Mouse (Mus musculus) midbrain, embryonic 15.5 days (tissue): ENCODE results near the gene E2f8. TPM values are rescaled to one million over a fixed set of nuclear protein-coding genes. Genes with fewer than 3 reads are reported as not detected.
A peak's percentile ranks its signal among the peaks of the same experiment; 100 is the strongest.

Source experiments
- ATAC-seq: fragments of 200-750 bp; cut with Nextera tagmentation; replicated peaks from 2 replicates; pipeline ENCODE4 v1.8.0; 2017; ENCODE audit warnings: moderate TSS enrichment
- H3K27ac ChIP-seq: fragments of 300-500 bp; sonication (generic); 2 replicates; pipeline ENCODE4 v1.5.1; 2015; ENCODE audit warnings: mild to moderate bottlenecking, inconsistent platforms
- H3K27me3 ChIP-seq: fragments of 300-500 bp; sonication (generic); replicated peaks from 2 replicates; pipeline ENCODE4 v1.6.1; 2015; ENCODE audit warnings: inconsistent platforms
- H3K36me3 ChIP-seq: fragments of 300-500 bp; sonication (generic); replicated peaks from 2 replicates; pipeline ENCODE4 v1.6.1; 2015; ENCODE audit warnings: inconsistent platforms
- H3K4me1 ChIP-seq: fragments of 300-500 bp; sonication (generic); 2 replicates; pipeline ENCODE4 v1.6.1; 2015; ENCODE audit warnings: inconsistent platforms
- H3K4me2 ChIP-seq: fragments of 300-500 bp; sonication (generic); 2 replicates; pipeline ENCODE4 v1.6.1; 2015; ENCODE audit warnings: inconsistent platforms, mild to moderate bottlenecking, moderate library complexity
- H3K4me3 ChIP-seq: fragments of 300-500 bp; sonication (generic); 2 replicates; pipeline ENCODE4 v1.5.1; 2015; ENCODE audit warnings: mild to moderate bottlenecking, inconsistent platforms
- H3K9ac ChIP-seq: fragments of 300-500 bp; sonication (generic); 2 replicates; pipeline ENCODE4 v1.6.1; 2015; ENCODE audit warnings: mild to moderate bottlenecking, inconsistent platforms
- H3K9me3 ChIP-seq: fragments of 300-500 bp; sonication (generic); 2 replicates; pipeline ENCODE4 v1.6.1; 2016; ENCODE audit warnings: inconsistent platforms
- WGBS: fragments of 180-500 bp; shearing (Covaris S2); methylation state at CpG from one replicate; pipeline ENCODE4 v1.1.7; 2015; ENCODE audit warnings: mixed read lengths; 5-methylcytosine and 5-hydroxymethylcytosine counted together
- polyA plus RNA-seq: library from polyadenylated mRNA; unstranded; fragments of >200 nt; fragmentation: Nextera tagmentation; extraction: Ambion mirVana; gene quantifications from 2 replicates; pipeline ENCODE4 v1.2.1, GENCODE M21; 2015

Gene E2f8
- polyA plus RNA-seq, 1 experiment from 2014 or later: 2.5 TPM

DNA sequence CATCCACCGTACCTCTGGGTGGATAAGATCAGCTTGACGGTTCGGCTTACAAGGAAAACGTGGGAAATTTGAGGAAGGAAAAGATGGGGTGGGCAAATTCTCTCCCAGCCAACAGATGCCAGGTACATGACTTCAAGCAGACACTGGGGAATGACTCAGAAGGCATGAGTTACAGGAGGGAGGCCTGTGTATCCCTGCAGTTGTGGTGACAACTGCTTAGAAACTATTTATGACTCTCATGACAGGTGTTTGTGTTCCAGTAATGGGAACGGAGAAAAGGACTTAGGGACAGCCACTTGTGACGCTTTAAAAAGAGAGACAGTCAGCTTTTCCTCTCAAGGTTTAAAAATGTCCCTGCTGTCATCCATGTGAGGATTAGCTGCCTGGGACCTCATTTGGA, 11.3 kb downstream of the E2f8 start:
- no peaks in the 10 kb centered on the region for H3K27me3 ChIP-seq
- 91% methylated on average over 6 of the region's 6 CpGs for WGBS
- H3K9me3 ChIP-seq: no peaks in the 10 kb centered on the region
- no peak overlapping the region for H3K9ac ChIP-seq
- no peaks in the 10 kb centered on the region for H3K36me3 ChIP-seq
- H3K27ac ChIP-seq: no peak overlapping the region
- no peak for ATAC-seq
- no peaks in the 10 kb centered on the region; the same call in 1 of the 2 replicates for H3K4me1 ChIP-seq
- no peak overlapping the region for H3K4me2 ChIP-seq
- H3K4me3 ChIP-seq: no peak overlapping the region

DNA sequence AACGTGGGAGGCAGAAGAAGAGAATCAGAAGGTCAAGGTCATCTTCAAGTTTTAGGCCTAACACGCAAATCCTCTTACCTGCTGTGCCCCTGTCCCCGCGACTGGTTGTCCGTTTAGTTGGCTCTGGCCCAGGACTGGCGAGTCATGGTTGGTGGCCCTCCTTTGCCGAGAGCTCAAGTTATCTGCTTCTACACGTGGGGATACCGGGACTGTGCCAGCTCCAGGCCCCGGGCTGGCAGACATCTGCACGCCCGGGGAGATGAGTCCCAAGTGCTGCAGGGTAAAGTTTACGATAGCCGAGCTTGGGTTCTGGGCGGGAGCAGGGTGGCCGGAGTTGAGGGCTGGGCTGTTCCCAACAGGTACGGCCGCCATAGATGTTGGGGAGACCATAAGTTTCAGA, 13.8 kb downstream of the E2f8 start:
- Histone ChIP-seq H3K27ac (no peak overlapping the region), H3K9me3 (no peaks in the 10 kb centered on the region), H3K9ac (no peak overlapping the region), H3K27me3 (no peaks in the 10 kb centered on the region), H3K36me3 (no peaks in the 10 kb centered on the region), H3K4me2 (no peak overlapping the region), H3K4me1 (no peaks in the 10 kb centered on the region; the same call in 1 of the 2 replicates), H3K4me3 (no peak overlapping the region)
- no peak for ATAC-seq
- WGBS: 88% methylated on average over 18 of the region's 18 CpGs

DNA sequence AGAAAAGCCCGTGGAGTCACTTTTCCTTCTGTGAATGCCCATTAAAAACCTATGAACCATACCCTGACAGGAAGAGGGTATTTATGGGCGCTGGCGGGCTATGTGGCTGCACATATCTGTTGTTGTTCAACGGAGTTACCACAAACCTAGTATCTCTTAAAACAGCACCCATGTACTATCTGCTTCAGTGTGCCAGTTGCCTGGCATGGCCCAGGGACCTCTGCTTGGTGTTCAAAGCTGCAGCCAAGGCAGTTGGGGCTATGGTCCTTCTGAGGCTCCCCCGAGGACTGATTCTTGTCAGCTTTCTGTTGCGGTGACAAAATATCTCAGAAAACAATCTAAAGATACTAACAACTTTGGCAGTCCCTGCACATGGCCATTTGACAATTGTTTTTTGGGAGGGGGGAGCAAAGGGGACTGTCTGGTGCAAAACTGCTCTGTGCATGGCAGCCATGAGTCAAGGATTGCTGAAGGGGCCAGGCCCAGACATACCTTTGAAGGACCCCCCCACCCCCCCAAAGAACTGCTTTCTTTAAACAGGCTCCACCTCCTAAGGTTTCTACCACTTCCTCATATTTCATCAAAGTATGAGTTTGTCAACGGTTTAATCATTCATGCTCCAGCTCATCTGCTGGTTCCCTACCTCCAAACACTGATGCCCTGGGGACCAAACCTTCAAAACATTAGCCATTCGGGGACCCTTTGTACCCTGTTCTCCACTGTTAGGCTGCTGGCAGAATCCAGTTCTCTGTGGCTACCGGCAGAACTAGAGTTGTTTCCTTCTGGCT, 16.5 kb downstream of the E2f8 start:
- Histone ChIP-seq H3K9ac (no peak overlapping the region), H3K27ac (no peak overlapping the region), H3K36me3 (no peaks in the 10 kb centered on the region), H3K27me3 (no peaks in the 10 kb centered on the region), H3K9me3 (no peaks in the 10 kb centered on the region), H3K4me3 (no peak overlapping the region), H3K4me2 (no peak overlapping the region), H3K4me1 (no peaks in the 10 kb centered on the region; the same call in 1 of the 2 replicates)
- no peak for ATAC-seq
- WGBS: 90% methylated on average over 9 of the region's 9 CpGs

DNA sequence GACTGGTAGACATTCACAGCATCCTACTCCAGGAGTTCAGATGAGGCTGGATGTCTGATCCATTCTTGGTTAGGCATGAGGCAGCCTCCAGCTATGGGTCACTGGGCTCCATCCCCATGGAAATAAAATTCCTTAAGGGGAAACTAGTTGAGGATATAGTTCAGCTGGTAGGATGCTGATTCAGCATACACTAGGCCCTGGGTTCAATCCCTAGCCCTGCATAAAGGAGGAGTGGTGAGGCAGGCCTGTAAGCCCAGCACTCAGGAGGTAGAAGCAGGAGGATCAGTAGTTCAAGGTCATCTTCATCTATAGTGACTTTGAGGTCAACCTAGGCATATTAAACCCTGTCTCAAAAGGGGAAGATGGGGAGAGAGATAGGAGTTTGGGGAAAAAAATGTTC, 17.2 kb downstream of the E2f8 start:
- H3K36me3 ChIP-seq: no peaks in the 10 kb centered on the region
- no peak overlapping the region for H3K4me2 ChIP-seq
- no peak overlapping the region for H3K4me3 ChIP-seq
- no peaks in the 10 kb centered on the region for H3K27me3 ChIP-seq
- H3K9me3 ChIP-seq: no peaks in the 10 kb centered on the region
- H3K4me1 ChIP-seq: no peaks in the 10 kb centered on the region; the same call in 1 of the 2 replicates
- H3K9ac ChIP-seq: no peak overlapping the region
- H3K27ac ChIP-seq: no peak overlapping the region
- ATAC-seq: no peak

DNA sequence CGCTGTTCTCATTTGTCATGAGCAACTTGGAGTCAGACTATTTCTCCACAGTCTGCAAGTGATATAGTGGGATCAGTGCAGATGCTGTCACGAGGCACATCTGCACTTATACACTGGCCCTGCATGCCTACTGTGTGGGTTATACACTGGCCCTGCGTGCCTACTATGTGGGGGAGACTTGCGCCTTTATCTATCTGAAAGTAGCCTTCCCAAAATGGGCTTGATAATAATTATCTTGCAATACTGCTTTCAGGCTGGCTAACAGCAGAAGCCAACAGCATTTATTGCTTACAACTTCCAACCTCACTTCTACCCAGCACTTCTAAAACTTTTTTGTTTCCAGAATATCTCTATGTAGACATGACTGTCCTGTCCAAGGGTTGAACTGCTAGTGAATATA, 19.6 kb downstream of the E2f8 start:
- Histone ChIP-seq H3K36me3 (no peaks in the 10 kb centered on the region), H3K9ac (no peak overlapping the region), H3K27ac (no peak overlapping the region), H3K27me3 (no peaks in the 10 kb centered on the region), H3K4me2 (no peak overlapping the region), H3K4me3 (no peak overlapping the region), H3K9me3 (no peaks in the 10 kb centered on the region), H3K4me1 (no peaks in the 10 kb centered on the region)
- WGBS: 94% methylated on average over 4 of the region's 4 CpGs
- ATAC-seq: no peak

DNA sequence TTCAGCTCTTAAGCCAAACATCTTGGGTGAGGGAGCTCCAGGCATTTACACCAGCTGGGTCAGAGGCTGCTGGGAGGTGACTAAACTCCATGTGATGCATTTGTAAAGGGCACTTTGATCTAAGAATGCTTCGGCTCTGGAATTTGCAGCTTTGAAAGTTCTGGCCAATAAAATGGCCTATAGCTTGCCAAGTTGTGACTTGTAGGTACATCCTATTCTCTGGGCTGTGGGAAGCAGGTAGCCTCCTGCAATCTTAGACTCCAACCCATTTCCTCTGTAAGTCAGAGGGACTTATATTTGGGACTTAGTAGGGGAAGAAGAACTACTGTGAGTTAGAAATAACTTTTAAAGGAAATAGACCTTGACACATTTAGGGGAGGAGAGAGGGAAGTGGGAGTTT, 20.4 kb downstream of the E2f8 start:
- Histone ChIP-seq H3K36me3 (no peaks in the 10 kb centered on the region), H3K4me3 (no peak overlapping the region), H3K9me3 (no peaks in the 10 kb centered on the region), H3K4me1 (no peaks in the 10 kb centered on the region), H3K4me2 (no peak overlapping the region), H3K27me3 (no peaks in the 10 kb centered on the region), H3K9ac (no peak overlapping the region), H3K27ac (no peak overlapping the region)
- 70% methylated on average over 1 of the region's 1 CpGs for whole genome bisulfite sequencing
- ATAC-seq: no peak

DNA sequence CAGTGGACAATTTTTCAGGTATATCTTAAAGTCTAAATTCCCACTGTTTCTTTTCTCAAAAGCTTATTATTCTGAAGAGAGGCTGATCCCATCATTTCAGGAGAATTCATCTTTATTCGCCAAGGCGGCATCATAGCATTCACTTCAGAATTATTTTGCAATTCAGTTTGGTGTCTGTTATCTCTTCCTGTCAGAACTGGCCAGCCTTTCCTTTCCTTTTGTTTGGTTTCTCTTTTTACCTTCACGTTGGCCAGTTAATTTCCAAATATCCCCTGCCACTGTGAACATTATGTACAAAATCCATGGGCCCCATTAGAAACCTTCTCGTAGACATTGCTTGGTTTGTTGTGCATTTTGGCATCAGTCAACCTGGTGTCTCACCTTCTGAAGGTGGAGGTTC, 22.0 kb downstream of the E2f8 start:
- Histone ChIP-seq H3K27me3 (no peaks in the 10 kb centered on the region), H3K9ac (no peak overlapping the region), H3K4me1 (no peaks in the 10 kb centered on the region), H3K4me3 (no peak overlapping the region), H3K4me2 (no peak overlapping the region), H3K27ac (no peak overlapping the region), H3K36me3 (no peaks in the 10 kb centered on the region), H3K9me3 (no peaks in the 10 kb centered on the region)
- ATAC-seq: no peak
- 80% methylated on average over 4 of the region's 4 CpGs for WGBS

DNA sequence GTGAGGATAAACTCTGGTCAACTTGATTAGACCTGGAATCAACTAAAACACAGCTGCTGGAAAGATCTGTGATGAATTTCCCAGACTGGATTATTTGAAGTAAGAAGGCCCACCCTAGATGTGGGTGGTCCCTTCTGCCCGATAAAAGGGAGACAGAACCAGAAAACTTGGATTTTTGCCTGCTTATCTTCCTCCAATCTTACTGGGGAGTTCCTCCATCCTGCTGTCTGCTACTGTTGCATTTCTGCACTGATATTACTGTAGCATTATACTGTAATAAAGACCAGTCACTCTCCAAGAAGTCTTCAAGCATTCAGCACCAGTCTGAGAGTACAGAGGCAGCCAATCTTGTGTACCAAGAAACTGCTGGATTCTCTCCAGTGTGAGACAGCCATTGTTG, 23.1 kb downstream of the E2f8 start:
- Histone ChIP-seq H3K36me3 (no peaks in the 10 kb centered on the region), H3K9me3 (no peaks in the 10 kb centered on the region)

DNA sequence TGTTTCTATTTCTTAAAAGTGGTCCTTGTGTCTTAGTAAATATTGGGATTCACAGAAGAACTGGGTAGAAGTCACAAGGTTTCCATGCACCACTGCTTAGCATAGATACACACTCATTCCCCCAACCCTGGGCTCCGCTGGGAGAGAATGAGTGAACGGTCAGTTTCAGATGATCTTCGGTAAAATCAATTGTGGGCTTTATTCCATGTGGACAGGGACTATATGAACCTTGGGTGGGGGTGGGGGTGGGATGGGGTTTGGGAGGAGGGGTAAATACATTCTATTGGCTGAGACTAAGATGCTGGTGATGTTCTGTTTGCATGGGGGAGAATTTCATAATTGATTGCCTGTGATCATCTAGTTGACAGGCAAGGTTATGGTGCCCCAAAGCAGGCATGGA, 25.9 kb downstream of the E2f8 start:
- Histone ChIP-seq H3K9me3 (no peaks in the 10 kb centered on the region), H3K27me3 (no peaks in the 10 kb centered on the region), H3K36me3 (no peaks in the 10 kb centered on the region), H3K9ac (no peak overlapping the region), H3K27ac (no peak overlapping the region), H3K4me1 (peaks cover 4% of the 10 kb centered on the region; the same call in 1 of the 2 replicates), H3K4me3 (no peak overlapping the region), H3K4me2 (no peak overlapping the region)
- WGBS: 95% methylated on average over 3 of the region's 3 CpGs
- ATAC-seq: no peak

More for the DNA sequence above, 23.1 kb downstream of the E2f8 start:
- Histone ChIP-seq H3K4me3 (no peak overlapping the region), H3K27ac (no peak overlapping the region), H3K4me1 (no peaks in the 10 kb centered on the region), H3K27me3 (no peaks in the 10 kb centered on the region), H3K9ac (no peak overlapping the region), H3K4me2 (no peak overlapping the region)
- 85% methylated on average over 1 of the region's 1 CpGs for WGBS
- ATAC-seq: no peak

DNA sequence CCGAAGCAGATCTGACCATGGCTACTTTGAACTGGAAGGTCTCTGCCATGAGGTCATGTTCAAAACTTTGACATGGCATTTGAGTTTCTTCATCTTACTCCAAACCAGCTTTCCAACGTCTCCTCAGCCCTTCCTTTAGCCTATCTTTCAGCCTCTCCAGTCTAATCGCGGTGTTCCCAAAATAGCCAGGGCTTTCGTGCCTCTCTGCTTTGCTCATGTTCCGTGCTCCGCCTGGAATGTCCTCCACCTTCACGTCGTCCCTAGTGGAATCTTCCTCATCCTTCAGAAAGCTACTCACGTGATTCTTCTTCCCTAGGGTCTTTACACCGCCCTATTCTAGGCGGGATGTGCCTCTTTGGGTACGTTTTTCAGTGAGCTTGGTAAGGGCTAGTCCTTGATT, 27.9 kb downstream of the E2f8 start:
- Histone ChIP-seq H3K4me1 (peaks cover 4% of the 10 kb centered on the region; the same call in 1 of the 2 replicates), H3K27ac (no peak overlapping the region), H3K9ac (no peak overlapping the region), H3K27me3 (no peaks in the 10 kb centered on the region), H3K36me3 (no peaks in the 10 kb centered on the region), H3K4me2 (no peak overlapping the region), H3K9me3 (no peaks in the 10 kb centered on the region), H3K4me3 (no peak overlapping the region)
- no peak for ATAC-seq
- 89% methylated on average over 13 of the region's 13 CpGs for WGBS

DNA sequence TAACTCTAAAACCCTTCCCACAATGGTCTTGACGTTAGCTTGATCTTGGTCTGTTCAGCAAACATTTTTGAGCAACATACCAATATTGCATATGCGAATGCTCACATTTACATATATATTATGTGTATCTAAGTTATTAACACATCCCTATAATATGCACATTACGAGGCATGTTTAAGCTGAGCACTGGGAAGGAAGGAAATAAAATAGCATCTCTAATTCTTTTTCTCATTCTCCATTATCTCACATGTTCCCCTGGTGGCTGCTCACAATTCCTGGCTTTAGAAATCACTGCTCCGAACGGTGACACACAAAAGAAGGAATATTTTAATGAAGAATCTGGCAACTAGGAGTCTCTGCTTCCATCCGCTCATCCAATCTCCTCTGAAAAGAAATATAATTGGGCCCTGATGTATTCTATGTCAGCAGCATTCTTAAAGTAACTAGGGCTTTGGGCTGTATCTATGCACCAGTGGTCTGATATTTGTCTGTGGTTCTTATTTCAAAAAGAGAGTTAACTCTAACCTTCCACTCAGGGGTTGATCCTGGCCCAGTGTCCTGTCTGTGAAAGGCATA, 29.8 kb downstream of the E2f8 start:
- Histone ChIP-seq H3K9ac (no peak overlapping the region), H3K27ac (peak overlapping the region; percentile 68; the same call in 1 of the 2 replicates), H3K4me3 (no peak overlapping the region), H3K27me3 (no peaks in the 10 kb centered on the region), H3K36me3 (no peaks in the 10 kb centered on the region), H3K4me2 (no peak overlapping the region), H3K4me1 (peaks cover 4% of the 10 kb centered on the region; the same call in 1 of the 2 replicates), H3K9me3 (no peaks in the 10 kb centered on the region)
- WGBS: 29% methylated on average over 6 of the region's 6 CpGs
- peak; percentile 66 for ATAC-seq

DNA sequence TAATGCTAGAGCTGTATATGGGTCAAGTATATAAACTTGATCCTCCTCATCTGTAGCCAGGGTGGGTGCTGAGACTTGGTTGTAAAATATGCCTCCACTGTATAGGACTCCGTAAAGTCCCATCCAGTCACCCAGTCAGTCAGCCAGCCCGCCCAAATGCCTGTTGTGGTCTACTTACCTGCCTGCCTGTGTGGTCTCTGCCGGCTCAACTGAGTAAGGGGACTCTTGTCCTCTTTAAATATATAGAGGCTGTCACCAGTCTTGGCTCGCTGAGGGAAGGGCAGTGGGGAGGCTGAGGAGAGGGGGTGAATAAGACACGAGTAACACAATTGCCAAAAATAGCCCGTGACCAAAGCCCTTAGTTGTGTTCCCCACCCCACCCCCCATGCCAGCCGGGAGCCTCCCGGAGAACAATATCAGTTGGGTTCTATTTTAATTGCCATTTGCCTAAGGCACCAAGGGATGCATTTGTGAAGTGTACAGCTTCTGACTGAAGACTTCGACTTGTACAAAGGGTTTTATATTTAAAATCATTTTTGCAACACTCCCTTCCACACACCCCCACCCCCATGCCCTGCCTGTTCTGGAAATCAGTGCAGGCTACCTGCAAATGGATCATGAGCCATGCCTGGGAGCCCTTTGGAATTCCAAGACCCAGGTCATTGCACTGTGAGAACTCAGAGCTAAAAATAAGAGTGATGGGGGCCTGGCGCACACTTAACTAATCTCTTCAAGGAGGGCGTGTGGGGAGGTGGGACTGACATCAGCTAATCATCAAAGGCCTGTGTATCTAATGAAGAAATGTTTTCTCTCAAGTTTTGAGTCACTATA, 33.4 kb downstream of the E2f8 start, which contains the start of gene Csrp3:
Gene Csrp3, minus strand, starts transcription at position 214 of the 831 bp plus-strand sequence.
- 43% methylated on average over 11 of the region's 11 CpGs for WGBS
- no peaks in the 10 kb centered on the region for H3K27me3 ChIP-seq
- H3K4me3 ChIP-seq: no peak within 1 kb of the TSS
- peaks cover 4% of the 10 kb centered on the region; the same call in 1 of the 2 replicates for H3K4me1 ChIP-seq
- H3K27ac ChIP-seq: no peak within 1 kb of the TSS
- H3K9ac ChIP-seq: no peak within 1 kb of the TSS
- H3K4me2 ChIP-seq: no peak within 1 kb of the TSS
- H3K36me3 ChIP-seq: no peaks in the 10 kb centered on the region
- ATAC-seq: no peak
- H3K9me3 ChIP-seq: no peaks in the 10 kb centered on the region
